Mouse (Mus musculus) heart, postnatal 10 days (tissue): ENCODE measurements around the gene Rimbp2. TPM values are rescaled to one million over a fixed set of nuclear protein-coding genes. Genes with fewer than 3 reads are reported as not detected.
"Not testable (repeated sequence)": the region's sequence is repeated elsewhere in the genome, so short reads cannot be mapped to it uniquely, and the experiment has no call there.

Experiments
- DNase-seq, 2 experiments: peaks; one replicate each; pipeline ENCODE4 v3.0.0; 2021
- intact Hi-C: fragments of 180-260 bp; cut with DNase I; formaldehyde crosslinking; loops from one replicate; pipeline ENCODE4 v1.15.1; 2025
- total RNA-seq, 2 experiments: library from RNA; stranded (reverse); gene quantifications; 2 replicates each; pipeline ENCODE4 v1.2.3; 2021

Gene Rimbp2
- under 1 TPM in 1 of 2 experiments, not detected in 1; 0.07 TPM for total RNA-seq

DNA sequence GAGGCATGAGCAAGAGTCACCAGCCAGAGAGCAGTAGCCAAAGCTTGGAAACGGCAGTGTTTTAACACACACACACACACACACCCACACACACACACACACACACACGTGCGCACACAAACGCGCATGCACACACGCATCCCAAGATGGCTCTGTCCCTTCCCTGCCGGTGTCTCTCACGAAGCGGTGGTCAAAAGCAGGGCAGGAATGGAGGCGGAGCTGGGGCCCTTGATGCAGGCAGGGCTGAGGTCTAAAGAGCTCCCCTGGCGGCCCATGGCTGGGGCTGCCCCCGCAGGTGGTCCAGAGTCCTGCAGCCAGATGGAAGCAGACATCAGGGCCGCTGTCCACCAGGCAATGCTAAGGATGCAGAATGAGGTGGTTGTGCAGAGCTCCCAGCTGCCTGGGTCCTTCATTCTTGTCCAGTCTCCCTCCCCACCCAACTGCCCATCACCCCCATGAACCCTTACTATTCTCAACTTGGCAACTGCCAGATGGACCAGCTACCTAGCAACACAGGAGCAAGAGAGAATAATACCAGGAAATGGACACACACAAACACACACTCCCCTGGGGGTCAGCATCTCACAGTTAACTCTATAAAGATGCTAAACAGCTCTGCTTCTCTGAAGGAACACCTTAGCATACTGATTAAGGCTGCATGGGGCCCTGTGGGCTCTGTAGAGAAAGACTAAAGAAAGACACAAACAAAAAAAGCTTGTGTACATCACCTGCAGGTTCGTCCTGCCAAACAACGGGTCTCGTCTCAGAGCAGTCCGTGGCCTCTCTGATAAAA, at the start of gene Rimbp2:
Gene Rimbp2, minus strand, starts transcription at position 209 of the 793 bp plus-strand sequence.
- peak in 1 of 2 experiments; percentile 17 for DNase-seq
- intact Hi-C loops, result no loop called here

DNA sequence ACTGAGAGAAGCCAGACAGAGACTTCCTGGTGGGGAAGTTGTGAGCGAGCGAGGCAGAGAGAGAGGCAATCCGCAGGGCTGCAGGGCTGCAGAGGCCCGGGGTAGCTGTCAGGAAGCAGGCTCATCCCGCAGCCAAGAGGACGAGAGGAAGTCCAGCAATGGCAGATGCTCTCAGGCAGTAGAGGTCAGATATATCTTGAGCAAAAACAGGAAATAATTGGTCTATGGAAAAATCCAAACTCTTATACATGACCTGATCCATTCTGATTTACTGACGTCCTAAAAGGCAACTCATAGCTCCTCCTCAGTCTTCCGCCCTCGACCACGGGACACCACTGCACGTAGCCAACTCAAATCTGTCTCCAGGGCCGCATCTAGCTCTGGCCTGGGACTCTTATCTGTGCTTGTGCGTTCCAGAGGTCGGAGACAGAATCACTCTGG, 49.3 kb upstream of the Rimbp2 start:
- DNase-seq, result peak; percentile 58 to 59
- intact Hi-C loops, result no loop called here

GRCm38 (mm10) chr5:129000706-129001468, 47.6 kb upstream of the Rimbp2 start:
- intact Hi-C loops, result no loop called here
- DNase-seq, result peak in 1 of 2 experiments; percentile 33

- DNase-seq, result no peak
- intact Hi-C loops, result no loop called here
Measured at GRCm38 (mm10) chr5:128987141-128987954, 34.1 kb upstream of the Rimbp2 start.

GRCm38 (mm10) chr5:128985946-128986345, 32.7 kb upstream of the Rimbp2 start:
- no peak for DNase-seq
- intact Hi-C loops, result no loop called here

- intact Hi-C loops, result loop anchor here (5.0 kb wide), 1 partner anchor 177 kb away; no protein-coding TSS in a partner anchor
- DNase-seq, result no peak
Measured at GRCm38 (mm10) chr5:128984536-128984935, 31.2 kb upstream of the Rimbp2 start.

DNA sequence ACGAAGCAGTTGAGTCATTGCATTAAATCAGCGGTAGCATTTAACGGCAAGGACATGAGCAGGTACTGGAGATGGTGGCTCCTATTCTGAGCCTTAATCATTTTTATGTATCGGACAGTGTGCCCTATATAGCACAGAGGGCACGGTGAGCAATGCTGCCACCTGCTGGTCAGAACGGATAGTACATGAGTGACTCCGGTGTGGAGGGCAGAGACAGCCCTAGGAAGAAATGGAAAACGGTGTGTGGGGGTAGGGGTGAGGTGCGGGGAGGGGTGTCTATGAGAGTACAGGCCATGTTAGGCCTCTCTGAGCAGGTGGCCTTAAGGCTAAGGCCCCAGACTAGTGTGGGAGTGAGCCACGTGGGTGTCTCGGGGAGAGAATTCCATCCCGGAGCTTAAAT, 28.3 kb upstream of the Rimbp2 start:
- DNase-seq, result peak; percentile 54 to 75
- intact Hi-C loops, result loop anchor here (5.0 kb wide), 1 partner anchor 174 kb away; no protein-coding TSS in a partner anchor

- intact Hi-C loops, result loop anchor here (5.0 kb wide), 1 partner anchor 174 kb away; no protein-coding TSS in a partner anchor
- DNase-seq, result no peak
Measured at GRCm38 (mm10) chr5:128980857-128981256, 27.6 kb upstream of the Rimbp2 start.

DNA sequence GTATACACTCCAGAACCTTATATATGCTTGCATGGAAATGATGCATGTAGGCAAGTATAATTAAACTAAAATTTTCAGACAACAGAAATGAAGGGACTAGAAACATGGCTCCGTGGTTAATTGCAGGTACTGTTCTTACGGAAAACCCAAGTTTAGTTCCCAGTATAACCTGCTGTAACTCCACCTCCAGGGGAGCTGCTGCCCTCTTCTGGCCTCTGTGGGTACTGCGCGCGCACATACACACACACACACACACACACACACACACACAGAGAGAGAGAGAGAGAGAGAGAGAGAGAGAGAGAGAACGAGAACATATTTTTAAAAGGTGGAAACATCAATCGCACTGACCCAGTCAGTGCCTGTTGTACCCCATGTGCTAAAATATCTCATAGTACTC, 25.7 kb upstream of the Rimbp2 start:
- no peak for DNase-seq
- intact Hi-C loops, result no loop called here

DNA sequence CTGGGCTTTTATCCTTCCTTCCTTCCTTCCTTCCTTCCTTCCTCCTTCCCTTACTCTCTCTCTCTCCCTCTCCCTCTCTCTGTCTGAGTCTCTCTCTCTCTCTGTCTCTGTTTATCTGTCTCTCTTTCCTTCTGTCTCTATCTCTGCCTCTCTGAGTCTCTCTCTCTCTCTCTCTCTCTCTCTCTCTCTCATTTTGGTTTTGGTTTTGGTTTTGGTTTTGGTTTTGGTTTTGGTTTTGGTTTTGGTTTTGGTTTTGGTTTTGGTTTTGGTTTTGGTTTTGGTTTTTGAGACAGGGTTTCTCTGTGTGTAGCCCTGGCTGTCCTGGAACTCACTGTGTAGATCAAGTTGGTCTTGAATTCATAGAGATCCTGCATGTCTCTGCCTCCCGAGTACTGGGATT, 24.2 kb upstream of the Rimbp2 start:
- intact Hi-C loops, DNase-seq: not testable (repeated sequence)

DNA sequence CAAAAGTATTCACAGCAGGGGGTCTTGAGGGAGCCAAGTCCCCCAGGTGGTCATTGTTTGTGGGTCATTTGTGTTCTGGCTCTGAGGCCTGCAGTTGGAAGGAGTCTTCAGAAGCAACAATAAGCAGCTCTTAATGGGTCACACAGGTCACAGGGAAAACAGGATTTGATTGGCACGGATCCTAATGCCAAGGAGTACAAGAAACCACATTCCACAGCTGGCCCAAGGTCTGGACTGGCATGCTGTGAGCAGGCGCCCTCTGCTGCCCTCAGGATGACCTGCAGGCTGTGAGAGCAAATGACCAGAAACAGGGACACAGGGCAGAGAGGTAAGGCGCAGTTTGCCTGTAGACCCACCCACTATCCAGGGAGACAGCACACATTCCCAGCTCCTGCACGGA, 23.0 kb upstream of the Rimbp2 start:
- intact Hi-C loops, result no loop called here
- DNase-seq, result peak; percentile 11 to 21

DNA sequence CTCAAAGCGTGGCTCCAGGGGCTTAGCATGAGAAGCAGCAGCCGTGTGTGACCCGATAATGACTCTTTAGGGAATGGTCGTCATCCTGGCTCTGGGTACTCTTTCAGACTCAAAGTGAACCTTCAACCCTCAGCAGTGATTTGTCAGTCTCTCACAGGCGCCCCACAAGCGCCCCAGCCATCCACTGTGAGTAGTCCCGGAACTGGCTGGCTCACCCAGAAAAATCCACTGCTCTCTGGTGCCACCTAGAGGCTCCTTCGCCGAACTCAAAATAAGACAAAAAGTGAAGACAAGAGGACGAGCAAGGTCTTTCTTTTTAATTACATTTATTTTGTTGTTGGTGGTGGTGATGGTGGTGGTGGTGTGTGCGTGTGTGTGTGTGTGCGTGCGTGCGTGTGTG, 18.0 kb upstream of the Rimbp2 start:
- DNase-seq, result peak; percentile 67 to 79
- intact Hi-C loops, result loop anchor here (5.0 kb wide), 2 partner anchors 239 to 449 kb away; no protein-coding TSS in a partner anchor

DNA sequence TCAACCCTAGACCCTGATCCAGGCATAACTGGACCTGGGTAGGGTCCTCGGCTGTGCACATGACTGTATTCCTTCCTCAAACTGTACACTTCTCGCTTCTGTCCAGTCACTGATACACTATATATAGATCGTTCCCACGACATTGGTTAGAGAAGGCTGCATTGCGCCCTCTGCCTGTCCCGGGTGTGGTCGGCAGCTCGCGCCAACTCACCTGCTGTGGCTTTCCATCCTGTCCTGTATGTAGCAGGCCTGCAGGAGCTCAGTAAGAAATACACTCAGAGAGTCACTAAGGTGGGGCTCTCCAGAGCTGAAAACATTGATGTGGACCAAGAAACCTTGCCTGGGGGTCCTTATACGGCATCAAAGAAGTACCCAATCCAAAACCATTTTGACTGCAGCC, 17.6 kb upstream of the Rimbp2 start:
- intact Hi-C loops, result loop anchor here (5.0 kb wide), 2 partner anchors 239 to 449 kb away; no protein-coding TSS in a partner anchor

DNA sequence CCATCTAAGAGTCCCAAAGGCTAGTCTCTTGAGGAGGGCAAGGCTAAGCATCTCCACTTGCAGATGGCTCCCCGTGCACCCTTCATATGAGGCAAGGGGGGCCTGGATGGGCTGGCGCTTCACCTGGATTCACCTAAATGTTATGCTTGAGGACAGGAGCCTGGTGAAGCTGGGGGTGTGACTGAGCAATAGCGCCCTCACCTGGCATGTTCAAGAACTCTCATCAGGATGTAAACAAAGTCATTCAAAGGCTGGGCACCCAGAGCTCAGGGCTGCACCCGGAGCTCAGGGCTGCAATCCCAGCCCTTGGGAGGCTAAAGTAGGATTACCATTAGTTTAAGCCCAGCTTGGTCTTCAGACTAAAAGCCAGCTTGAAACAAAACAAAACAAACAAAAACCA, 11.1 kb upstream of the Rimbp2 start:
- DNase-seq, result no peak
- intact Hi-C loops, result no loop called here

More for the DNA sequence above, 17.6 kb upstream of the Rimbp2 start:
- no peak for DNase-seq

DNA sequence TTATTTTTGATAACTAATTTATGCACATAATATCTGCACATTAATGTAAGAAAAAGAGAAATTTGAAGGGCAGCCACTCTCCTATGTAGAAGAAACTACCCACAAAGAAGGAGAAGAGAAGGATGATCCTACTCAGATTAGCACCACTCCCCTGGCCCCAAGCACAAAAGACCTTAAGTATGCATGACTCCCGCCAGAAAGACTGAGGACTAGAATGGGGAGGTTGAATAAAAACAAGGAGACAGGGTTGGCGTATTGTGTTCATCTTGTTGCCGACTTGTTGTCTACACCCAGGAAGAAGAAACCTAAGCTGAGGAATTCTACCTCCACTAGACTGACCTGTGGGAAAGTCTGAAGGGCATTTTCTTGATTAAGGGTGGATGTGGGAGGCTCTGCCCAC, 5.6 kb upstream of the Rimbp2 start:
- intact Hi-C loops, result no loop called here
- DNase-seq, result no peak

- DNase-seq, intact Hi-C loops: not testable (repeated sequence)
Measured at GRCm38 (mm10) chr5:128954371-128954770, 1.1 kb upstream of the Rimbp2 start.

- no peak for DNase-seq
- intact Hi-C loops, result no loop called here
Measured at GRCm38 (mm10) chr5:128952291-128953195, 743 bp downstream of the Rimbp2 start.

GRCm38 (mm10) chr5:128951472-128951871, 1.8 kb downstream of the Rimbp2 start:
- intact Hi-C loops, result no loop called here
- DNase-seq, result no peak

DNA sequence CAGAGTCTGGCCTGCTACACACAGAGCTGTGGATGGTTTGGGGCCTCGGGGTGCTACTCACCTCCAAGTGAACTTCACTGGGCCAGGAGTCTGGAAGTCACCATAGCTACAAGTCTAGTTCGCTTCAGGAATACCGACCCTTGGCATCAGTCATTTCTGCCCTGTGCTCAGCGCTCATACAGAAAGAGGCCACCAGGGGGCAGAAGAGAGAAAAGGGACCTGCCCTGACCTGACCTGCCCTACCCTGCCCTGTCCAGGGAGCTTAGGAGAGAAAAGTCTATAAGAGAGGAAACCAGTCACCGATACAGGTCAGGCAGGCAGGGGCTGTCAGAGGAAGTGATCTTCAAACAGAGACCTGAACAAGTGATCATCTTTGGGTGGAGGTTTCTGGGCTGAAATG, 6.2 kb downstream of the Rimbp2 start:
- DNase-seq, result peak; percentile 10 to 36

More for the DNA sequence above, 6.2 kb downstream of the Rimbp2 start:
- intact Hi-C loops, result no loop called here
